14 mouse cellular contexts compared by ENCODE assay signal in the genomic region with DNA sequence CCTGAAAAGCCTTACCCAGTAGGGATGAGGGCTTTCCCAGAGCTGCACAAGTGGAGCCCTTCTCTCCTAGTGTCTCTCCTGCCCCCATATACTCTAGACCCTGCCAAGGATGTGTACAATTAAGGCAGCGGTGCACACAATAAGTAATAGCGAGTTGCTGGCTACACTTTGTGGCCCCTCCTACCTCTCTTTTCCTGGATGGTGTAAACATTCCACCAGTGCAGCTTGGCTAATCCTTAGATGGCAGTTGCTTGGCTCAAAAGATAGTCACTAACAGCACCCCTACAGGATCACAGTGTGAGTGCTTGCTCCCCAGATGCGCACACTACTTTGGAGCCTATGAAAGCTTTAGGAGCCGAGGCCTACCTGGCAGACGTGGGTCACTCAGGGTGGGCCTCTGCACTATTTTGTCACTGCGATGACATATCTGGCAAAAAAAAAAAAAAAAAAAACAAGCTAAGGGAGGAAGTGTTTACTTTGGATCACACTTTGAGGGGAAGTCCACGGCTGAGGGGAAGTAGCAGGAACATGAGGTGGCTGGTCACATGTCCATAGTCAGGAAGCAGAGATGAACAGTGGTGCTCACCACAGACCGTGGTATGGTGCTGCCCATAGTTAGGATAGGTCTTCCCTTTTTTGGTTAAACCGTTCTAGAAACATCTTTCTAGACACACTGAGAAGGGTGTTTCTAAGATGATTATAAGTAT. TPM values are rescaled to one million over a fixed set of nuclear protein-coding genes. Genes with fewer than 3 reads are reported as not detected.
DNase-seq lines count a peak whose midpoint lies in the region; ATAC-seq and TF ChIP-seq lines count a peak whose summit lies in the region.
"Had no signal": no experiment of that assay in that cellular context is flagged by ENCODE, and none has a peak within 500 bp of the region (broad histone marks: within the 10 kb centered on the region; RNA-seq: fewer than 3 reads in every experiment).

No protein-coding gene starts in this region.

- no peak for DNase-seq in gastrocnemius, adult 2 months
- DNase-seq in gastrocnemius, postnatal 14 days: no peak
- no peak for DNase-seq in liver, postnatal 0 days
- no peak for DNase-seq in adrenal gland, adult (ENCODE audit: inconsistent age in 2 of 2, low spot score in 1 of 2)
- DNase-seq: adrenal gland, postnatal 14 days; cerebellum, adult 8-10 months; liver had no signal

- no peak for TF ChIP-seq POLR2A in small intestine, adult 2 months (IDR thresholded peaks at IDR 0.05; ENCODE audit: low read depth, low read length)

- peaks cover 3% of the 10 kb centered on the region; the same call in 1 of the 2 replicates for H3K9me3 ChIP-seq in liver, postnatal 0 days (ENCODE audit: low read length)
- no peaks in the 10 kb centered on the region; the same call in 1 of the 2 replicates for H3K9me3 ChIP-seq in liver, embryonic 12.5 days (replicated peaks)
- H3K9me3 ChIP-seq in forebrain, embryonic 15.5 days: no peaks in the 10 kb centered on the region
- H3K9me3 ChIP-seq: lung, embryonic 15.5 days had no signal

- no peak overlapping the region for H3K9ac ChIP-seq in liver, postnatal 0 days (replicated peaks)
- H3K9ac ChIP-seq in liver, embryonic 12.5 days: no peak overlapping the region
- H3K9ac ChIP-seq in forebrain, embryonic 15.5 days (replicated peaks): no peak overlapping the region
- H3K9ac ChIP-seq: heart, embryonic 12.5 days; lung, embryonic 15.5 days; midbrain, embryonic 12.5 days had no signal

- no peak for TF ChIP-seq CTCF in gastrocnemius, adult 2 months (IDR thresholded peaks at IDR 0.05)
- TF ChIP-seq CTCF in liver, postnatal 0 days (IDR thresholded peaks at IDR 0.05; ENCODE audit: low read depth): no peak
- TF ChIP-seq CTCF in small intestine, adult 2 months (IDR thresholded peaks at IDR 0.05; ENCODE audit: extremely low read depth, insufficient read length, insufficient replicate concordance, low read depth, low read length): no peak

- intact Hi-C loops in gastrocnemius, adult 2 months (cut with DNase I): no loop called here
- intact Hi-C loops in gastrocnemius, postnatal 14 days (cut with DNase I; ENCODE audit: low total_unique reads): no loop called here

- H3K27ac ChIP-seq in gastrocnemius, adult 2 months: peak overlapping the region; percentile 80
- no peak overlapping the region for H3K27ac ChIP-seq in liver, postnatal 0 days (ENCODE audit: low read depth)
- H3K27ac ChIP-seq in liver, embryonic 12.5 days: no peak overlapping the region
- H3K27ac ChIP-seq in small intestine, adult 2 months (ENCODE audit: insufficient read depth, low read depth, low read length): peak overlapping the region; percentile 56
- no peak overlapping the region for H3K27ac ChIP-seq in forebrain, embryonic 15.5 days (replicated peaks)
- H3K27ac ChIP-seq: lung, embryonic 15.5 days; midbrain, embryonic 12.5 days had no signal

- no peak for TF ChIP-seq EP300 in liver, postnatal 0 days (IDR thresholded peaks at IDR 0.05; ENCODE audit: low read depth)

- ATAC-seq in liver, postnatal 0 days: peak; percentile 55
- no peak for ATAC-seq in liver, embryonic 12.5 days
- peak; percentile 49 to 56; a peak in 3 of 4 replicates for ATAC-seq in hematopoietic stem cell, adult 5-6 weeks (replicated peaks in 1 of 2; ENCODE audit: insufficient read depth in 1 of 2, low FRiP score in 2 of 2, low TSS enrichment in 1 of 2, low read depth in 1 of 2, poor library complexity in 2 of 2, severe bottlenecking in 2 of 2)
- ATAC-seq in forebrain, embryonic 15.5 days (replicated peaks): no peak

- 59% methylated on average over 9 of the region's 9 CpGs for WGBS in liver, postnatal 0 days (ENCODE audit: insufficient replicate concordance)
- 61% methylated on average over 9 of the region's 9 CpGs for WGBS in liver, embryonic 12.5 days (ENCODE audit: insufficient replicate concordance)
- 69% methylated on average over 9 of the region's 9 CpGs for WGBS in small intestine, adult 2 months
- WGBS in forebrain, embryonic 15.5 days: 91% methylated on average over 9 of the region's 9 CpGs

- no peaks in the 10 kb centered on the region for H3K36me3 ChIP-seq in liver, postnatal 0 days (replicated peaks; ENCODE audit: insufficient read depth, low read length)
- no peaks in the 10 kb centered on the region for H3K36me3 ChIP-seq in liver, embryonic 12.5 days
- H3K36me3 ChIP-seq in small intestine, adult 2 months (ENCODE audit: control insufficient read depth, insufficient read depth, low read length): no peaks in the 10 kb centered on the region
- H3K36me3 ChIP-seq in forebrain, embryonic 15.5 days: no peaks in the 10 kb centered on the region
- H3K36me3 ChIP-seq: heart, embryonic 12.5 days; lung, embryonic 15.5 days; midbrain, embryonic 12.5 days had no signal

- no peak overlapping the region for H3K4me3 ChIP-seq in gastrocnemius, adult 2 months
- H3K4me3 ChIP-seq in liver, postnatal 0 days (ENCODE audit: low read depth, low read length): no peak overlapping the region
- no peak overlapping the region for H3K4me3 ChIP-seq in liver, embryonic 12.5 days
- no peak overlapping the region for H3K4me3 ChIP-seq in small intestine, adult 2 months (ENCODE audit: low read depth, low read length)
- no peak overlapping the region for H3K4me3 ChIP-seq in forebrain, embryonic 15.5 days
- H3K4me3 ChIP-seq: heart, embryonic 12.5 days; lung, embryonic 15.5 days; midbrain, embryonic 12.5 days had no signal

- H3K27me3 ChIP-seq in liver, postnatal 0 days (ENCODE audit: insufficient read depth, low read length): no peaks in the 10 kb centered on the region
- H3K27me3 ChIP-seq in liver, embryonic 12.5 days (replicated peaks): peaks cover 10% of the 10 kb centered on the region; the same call in 1 of the 2 replicates
- H3K27me3 ChIP-seq in small intestine, adult 2 months (ENCODE audit: control insufficient read depth, insufficient read depth, low read length): no peaks in the 10 kb centered on the region
- H3K27me3 ChIP-seq in forebrain, embryonic 15.5 days: no peaks in the 10 kb centered on the region
- H3K27me3 ChIP-seq: lung, embryonic 15.5 days; midbrain, embryonic 12.5 days had no signal

- H3K4me1 ChIP-seq in liver, postnatal 0 days (ENCODE audit: insufficient read depth): no peaks in the 10 kb centered on the region
- 0 out of 2 replicates have a peak, but pooled peaks cover 6% of the 10 kb centered on the region for H3K4me1 ChIP-seq in liver, embryonic 12.5 days
- peaks cover 4% of the 10 kb centered on the region for H3K4me1 ChIP-seq in small intestine, adult 2 months (ENCODE audit: control insufficient read depth, insufficient read depth, insufficient read length, low read length)
- H3K4me1 ChIP-seq in forebrain, embryonic 15.5 days: no peaks in the 10 kb centered on the region
- H3K4me1 ChIP-seq: midbrain, embryonic 12.5 days had no signal

- no peak overlapping the region for H3K4me2 ChIP-seq in liver, postnatal 0 days (ENCODE audit: low read depth, low read length)
- no peak overlapping the region for H3K4me2 ChIP-seq in liver, embryonic 12.5 days
- H3K4me2 ChIP-seq in forebrain, embryonic 15.5 days (replicated peaks): no peak overlapping the region
- H3K4me2 ChIP-seq: heart, embryonic 12.5 days; lung, embryonic 15.5 days; midbrain, embryonic 12.5 days had no signal

RNA-seq across cellular contexts. Expression of gene Ampd3, which starts 57.6 kb away (rescaled TPM):
- total RNA-seq in gastrocnemius, adult 2 months (2021): 10 to 100 TPM in 1 of 2 experiments, 1 to 10 TPM in 1; 7.6 to 16.6 TPM
- 1 to 10 TPM; 6.6 to 7.7 TPM for total RNA-seq in gastrocnemius, postnatal 14 days (2021)
- polyA plus RNA-seq in liver, postnatal 0 days (2015; fragmentation: Nextera tagmentation; extraction: Ambion mirVana): 12.3 and 16.6 TPM in 2 replicates
- 33.7 and 34.2 TPM in 2 replicates for polyA plus RNA-seq in liver, embryonic 12.5 days (2016; fragmentation: Nextera tagmentation; extraction: Ambion mirVana)
- 4.4 and 9.3 TPM in 2 replicates for total RNA-seq in hematopoietic stem cell, adult 5-6 weeks (2017)
- 5.2 and 6.9 TPM in 2 replicates for polyA plus RNA-seq in small intestine, adult 2 months (2012; rRNA removed)
- 4.4 and 4.8 TPM in 2 replicates for polyA plus RNA-seq in forebrain, embryonic 15.5 days (2015; fragmentation: Nextera tagmentation; extraction: Ambion mirVana)

Comparison
In these comparisons a context has a peak if more than half of its experiments do, and no peak if none do; other contexts are left out.
1. ATAC-seq: peak in liver, postnatal 0 days (single experiment) and hematopoietic stem cell, adult 5-6 weeks (2 of 2); none in liver, embryonic 12.5 days (single experiment) and forebrain, embryonic 15.5 days (single experiment).
2. H3K27ac ChIP-seq: peak in gastrocnemius, adult 2 months (single experiment) and small intestine, adult 2 months (single experiment); none in liver, postnatal 0 days (single experiment), liver, embryonic 12.5 days (single experiment) and forebrain, embryonic 15.5 days (single experiment).